Mouse (Mus musculus) limb, embryonic 11.5 days (tissue): ENCODE results near the gene Rbm28. TPM values are rescaled to one million over a fixed set of nuclear protein-coding genes. Genes with fewer than 3 reads are reported as not detected.

Experiments used
- ATAC-seq: fragments of 200-750 bp; cut with Nextera tagmentation; 2 replicates; pipeline ENCODE4 v1.8.0; 2017; ENCODE audit warnings: low read depth; ENCODE audit not compliant: insufficient number of reproducible peaks, low FRiP score, low TSS enrichment
- DNase-seq: peaks from one replicate; pipeline ENCODE4 v3.0.0-alpha.2; 2015; ENCODE audit warnings: low spot score
- H3K27ac ChIP-seq: fragments of 300-500 bp; sonication (generic); replicated peaks from 2 replicates; pipeline ENCODE4 v1.5.1; 2014; ENCODE audit warnings: low read depth, mild to moderate bottlenecking, low read length
- H3K27me3 ChIP-seq: fragments of 300-500 bp; sonication (generic); 2 replicates; pipeline ENCODE4 v1.6.1; 2014; ENCODE audit warnings: mild to moderate bottlenecking, low read length, mixed read lengths; ENCODE audit not compliant: control insufficient read depth, insufficient read depth
- H3K36me3 ChIP-seq: fragments of 300-500 bp; sonication (generic); 2 replicates; pipeline ENCODE4 v1.6.1; 2014; ENCODE audit warnings: mild to moderate bottlenecking, low read length, moderate library complexity, mixed read lengths; ENCODE audit not compliant: control insufficient read depth, insufficient read depth
- H3K4me1 ChIP-seq: fragments of 300-500 bp; sonication (generic); 2 replicates; pipeline ENCODE4 v1.6.1; 2014; ENCODE audit warnings: low read length, mixed read lengths; ENCODE audit not compliant: control insufficient read depth, insufficient read depth
- H3K4me2 ChIP-seq: fragments of 300-500 bp; sonication (generic); 2 replicates; pipeline ENCODE4 v1.6.1; 2014; ENCODE audit warnings: low read depth, mild to moderate bottlenecking, moderate library complexity; ENCODE audit not compliant: severe bottlenecking
- H3K4me3 ChIP-seq: fragments of 300-500 bp; sonication (generic); 2 replicates; pipeline ENCODE4 v1.5.1; 2014; ENCODE audit warnings: low read depth, low read length
- H3K9ac ChIP-seq: fragments of 300-500 bp; sonication (generic); 2 replicates; pipeline ENCODE4 v1.6.1; 2014; ENCODE audit warnings: mild to moderate bottlenecking, low read length
- H3K9me3 ChIP-seq: fragments of 300-500 bp; sonication (generic); 2 replicates; pipeline ENCODE4 v1.6.1; 2016; ENCODE audit warnings: low read length; ENCODE audit not compliant: control insufficient read depth
- WGBS: fragments of 180-500 bp; shearing (Covaris S2); extraction: QIAGEN DNeasy Blood & Tissue Kit; methylation state at CpG from one replicate; pipeline ENCODE4 v1.1.7; 2014; 5-methylcytosine and 5-hydroxymethylcytosine counted together
- polyA plus RNA-seq: library from polyadenylated mRNA; unstranded; fragments of >200 nt; fragmentation: Nextera tagmentation; extraction: Ambion mirVana; gene quantifications from 2 replicates; pipeline ENCODE4 v1.2.1, GENCODE M21; 2014

Rbm28 gene
- polyA plus RNA-seq, 1 experiment from 2014 or later, result 70.3 TPM

- Histone ChIP-seq H3K27me3 (0 out of 2 replicates have a peak, but pooled peaks cover 3% of the 10 kb centered on the region), H3K36me3 (no peaks in the 10 kb centered on the region), H3K27ac (no peak overlapping the region), H3K9me3 (no peaks in the 10 kb centered on the region), H3K4me2 (peak overlapping the region; percentile 80), H3K4me1 (peaks cover 5% of the 10 kb centered on the region), H3K9ac (no peak overlapping the region; the same call in 1 of the 2 replicates), H3K4me3 (peak overlapping the region; percentile 47)
- WGBS, result 10% methylated on average over 17 of the region's 17 CpGs
- ATAC-seq (peak; percentile 15; the same call in 1 of the 2 replicates), DNase-seq (peak; percentile 41)
Observed at GRCm38 (mm10) chr6:29177901-29178879, 13.4 kb upstream of the Rbm28 start.

- Histone ChIP-seq H3K4me2 (no peak overlapping the region), H3K4me1 (peaks cover 11% of the 10 kb centered on the region), H3K36me3 (no peaks in the 10 kb centered on the region), H3K9ac (no peak overlapping the region), H3K27me3 (peaks cover 8% of the 10 kb centered on the region), H3K27ac (no peak overlapping the region), H3K9me3 (no peaks in the 10 kb centered on the region), H3K4me3 (no peak overlapping the region)
- ATAC-seq, result no peak
- WGBS, result 38% methylated on average over 3 of the region's 3 CpGs
- DNase-seq, result no peak
Observed at GRCm38 (mm10) chr6:29175113-29175512, 10.3 kb upstream of the Rbm28 start.

GRCm38 (mm10) chr6:29174368-29174767 is 9.6 kb upstream of the Rbm28 start:
- H3K4me3 ChIP-seq, result no peak overlapping the region
- H3K4me2 ChIP-seq, result no peak overlapping the region
- no peak overlapping the region for H3K27ac ChIP-seq
- peaks cover 14% of the 10 kb centered on the region for H3K4me1 ChIP-seq
- ATAC-seq (no peak), DNase-seq (no peak)
- WGBS, result 3% methylated on average over 7 of the region's 7 CpGs
- no peak overlapping the region for H3K9ac ChIP-seq
- H3K36me3 ChIP-seq, result no peaks in the 10 kb centered on the region
- H3K27me3 ChIP-seq, result peaks cover 15% of the 10 kb centered on the region
- no peaks in the 10 kb centered on the region for H3K9me3 ChIP-seq

GRCm38 (mm10) chr6:29170952-29171388 is 6.2 kb upstream of the Rbm28 start:
- Histone ChIP-seq H3K36me3 (no peaks in the 10 kb centered on the region), H3K27ac (no peak overlapping the region), H3K4me1 (peaks cover 9% of the 10 kb centered on the region), H3K9ac (peak overlapping the region; percentile 73), H3K27me3 (peaks cover 20% of the 10 kb centered on the region), H3K4me2 (peak overlapping the region; percentile 99), H3K9me3 (no peaks in the 10 kb centered on the region), H3K4me3 (peak overlapping the region; percentile 50)
- DNase-seq (peak; percentile 93), ATAC-seq (peak; percentile 81)
- WGBS, result under 1% methylated on average over 40 of the region's 40 CpGs

GRCm38 (mm10) chr6:29170063-29170921 is 5.5 kb upstream of the Rbm28 start:
- peak overlapping the region; percentile 50 for H3K4me3 ChIP-seq
- ATAC-seq, result peak; percentile 48
- H3K27ac ChIP-seq, result no peak overlapping the region
- peak overlapping the region; percentile 73 for H3K9ac ChIP-seq
- no peaks in the 10 kb centered on the region for H3K9me3 ChIP-seq
- H3K36me3 ChIP-seq, result no peaks in the 10 kb centered on the region
- DNase-seq, result peak; percentile 72
- peaks cover 20% of the 10 kb centered on the region for H3K27me3 ChIP-seq
- H3K4me2 ChIP-seq, result peak overlapping the region; percentile 99
- WGBS, result under 1% methylated on average over 63 of the region's 63 CpGs
- peaks cover 9% of the 10 kb centered on the region for H3K4me1 ChIP-seq

GRCm38 (mm10) chr6:29169675-29170062 is 4.9 kb upstream of the Rbm28 start:
- H3K4me1 ChIP-seq, result peaks cover 9% of the 10 kb centered on the region
- H3K9me3 ChIP-seq, result no peaks in the 10 kb centered on the region
- peak overlapping the region; percentile 99 for H3K4me2 ChIP-seq
- ATAC-seq (no peak), DNase-seq (no peak)
- no peak overlapping the region for H3K27ac ChIP-seq
- peak overlapping the region; percentile 73; the same call in 1 of the 2 replicates for H3K9ac ChIP-seq
- peak overlapping the region; percentile 50 for H3K4me3 ChIP-seq
- H3K27me3 ChIP-seq, result peaks cover 20% of the 10 kb centered on the region
- H3K36me3 ChIP-seq, result no peaks in the 10 kb centered on the region
- WGBS, result under 1% methylated on average over 12 of the region's 12 CpGs

GRCm38 (mm10) chr6:29168871-29169270 is 4.1 kb upstream of the Rbm28 start:
- no peak for ATAC-seq

GRCm38 (mm10) chr6:29166196-29166595 is 1.4 kb upstream of the Rbm28 start:
- H3K4me2 ChIP-seq, result no peak overlapping the region
- H3K4me1 ChIP-seq, result peaks cover 12% of the 10 kb centered on the region
- H3K9me3 ChIP-seq, result no peaks in the 10 kb centered on the region
- no peak overlapping the region for H3K9ac ChIP-seq
- peaks cover 20% of the 10 kb centered on the region for H3K27me3 ChIP-seq
- WGBS, result 13% methylated on average over 1 of the region's 1 CpGs
- ATAC-seq (no peak), DNase-seq (no peak)
- H3K27ac ChIP-seq, result no peak overlapping the region
- H3K36me3 ChIP-seq, result no peaks in the 10 kb centered on the region
- no peak overlapping the region for H3K4me3 ChIP-seq

More at GRCm38 (mm10) chr6:29168871-29169270, 4.1 kb upstream of the Rbm28 start:
- DNase-seq, result no peak
- Histone ChIP-seq H3K9ac (no peak overlapping the region), H3K36me3 (no peaks in the 10 kb centered on the region), H3K4me3 (no peak overlapping the region), H3K4me1 (peaks cover 9% of the 10 kb centered on the region), H3K9me3 (no peaks in the 10 kb centered on the region), H3K27me3 (peaks cover 20% of the 10 kb centered on the region), H3K4me2 (no peak overlapping the region), H3K27ac (no peak overlapping the region)
- WGBS, result 36% methylated on average over 2 of the region's 2 CpGs
